Mouse (Mus musculus) hindbrain, embryonic 10.5 days (tissue): ENCODE measurements around the gene Prss16. TPM values are rescaled to one million over a fixed set of nuclear protein-coding genes. Genes with fewer than 3 reads are reported as not detected.
A peak's percentile ranks its signal among the peaks of the same experiment; 100 is the strongest.

Experiments used
- DNase-seq: peaks from one replicate; pipeline ENCODE4 v3.0.0-alpha.2; 2017; ENCODE audit warnings: low spot score
- H3K27ac ChIP-seq: fragments of 300-500 bp; sonication (generic); 2 replicates; pipeline ENCODE4 v1.5.1; 2016; ENCODE audit warnings: mild to moderate bottlenecking, moderate library complexity
- H3K27me3 ChIP-seq: fragments of 300-500 bp; sonication (generic); 2 replicates; pipeline ENCODE4 v1.6.1; 2016; ENCODE audit warnings: mild to moderate bottlenecking; ENCODE audit not compliant: poor library complexity, insufficient read depth, severe bottlenecking
- H3K36me3 ChIP-seq: fragments of 300-500 bp; sonication (generic); 2 replicates; pipeline ENCODE4 v1.6.1; 2016; ENCODE audit warnings: mild to moderate bottlenecking, moderate library complexity
- H3K4me1 ChIP-seq: fragments of 300-500 bp; sonication (generic); replicated peaks from 2 replicates; pipeline ENCODE4 v1.6.1; 2016; ENCODE audit warnings: mild to moderate bottlenecking
- H3K4me3 ChIP-seq: fragments of 300-500 bp; sonication (generic); 2 replicates; pipeline ENCODE4 v1.5.1; 2016; ENCODE audit warnings: mild to moderate bottlenecking, moderate library complexity
- H3K9me3 ChIP-seq: fragments of 300-500 bp; sonication (generic); 2 replicates; pipeline ENCODE4 v1.6.1; 2016; ENCODE audit warnings: mild to moderate bottlenecking, moderate library complexity
- WGBS: fragments of 180-500 bp; shearing (Covaris S2); methylation state at CpG from one replicate; pipeline ENCODE4 v1.1.7; 2016; 5-methylcytosine and 5-hydroxymethylcytosine counted together
- polyA plus RNA-seq: library from polyadenylated mRNA; unstranded; fragments of >200 nt; fragmentation: Nextera tagmentation; extraction: Ambion mirVana; gene quantifications from 2 replicates; pipeline ENCODE4 v1.2.1, GENCODE M21; 2016

Prss16 gene
- polyA plus RNA-seq, 1 experiment from 2014 or later = 0.18 TPM

DNA sequence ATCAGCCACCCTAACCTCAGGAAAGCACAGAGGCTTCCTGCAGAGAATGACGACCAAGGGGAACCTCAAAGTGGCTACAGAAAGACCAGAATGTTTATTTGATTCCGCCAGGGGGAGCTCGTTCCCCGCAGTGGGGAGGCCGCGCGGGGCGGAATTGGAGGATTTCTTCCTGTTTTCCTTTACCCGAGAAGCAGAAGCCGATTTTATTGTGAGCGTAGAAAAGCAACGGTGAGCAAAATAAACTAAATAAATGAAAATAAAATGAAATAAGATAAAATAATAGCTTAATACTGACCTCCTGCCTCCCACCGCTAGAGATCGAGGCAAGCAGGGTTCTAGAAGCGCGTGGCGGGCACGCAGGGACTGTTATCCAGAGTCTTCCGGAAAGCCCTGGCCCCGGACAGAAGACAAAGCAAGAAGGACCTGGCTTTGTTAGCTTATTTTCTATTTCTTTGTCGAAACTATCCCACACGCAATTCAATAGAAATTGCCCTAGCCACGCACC lies 35.3 kb downstream of the Prss16 start:
- H3K27me3 ChIP-seq = peaks cover 21% of the 10 kb centered on the region
- H3K27ac ChIP-seq = peak overlapping the region; percentile 95
- DNase-seq = peak; percentile 90
- WGBS = under 1% methylated on average over 23 of the region's 23 CpGs
- no peaks in the 10 kb centered on the region for H3K36me3 ChIP-seq
- no peaks in the 10 kb centered on the region for H3K9me3 ChIP-seq
- no peaks in the 10 kb centered on the region for H3K4me1 ChIP-seq
- H3K4me3 ChIP-seq = peak overlapping the region; percentile 66

GRCm38 (mm10) chr13:21971641-21972040 lies 37.9 kb downstream of the Prss16 start:
- DNase-seq = no peak
- Histone ChIP-seq H3K4me1 (no peaks in the 10 kb centered on the region), H3K4me3 (no peak overlapping the region), H3K27ac (no peak overlapping the region), H3K36me3 (no peaks in the 10 kb centered on the region), H3K9me3 (no peaks in the 10 kb centered on the region), H3K27me3 (peaks cover 4% of the 10 kb centered on the region; the same call in 1 of the 2 replicates)
- WGBS = 30% methylated on average over 3 of the region's 3 CpGs

DNA sequence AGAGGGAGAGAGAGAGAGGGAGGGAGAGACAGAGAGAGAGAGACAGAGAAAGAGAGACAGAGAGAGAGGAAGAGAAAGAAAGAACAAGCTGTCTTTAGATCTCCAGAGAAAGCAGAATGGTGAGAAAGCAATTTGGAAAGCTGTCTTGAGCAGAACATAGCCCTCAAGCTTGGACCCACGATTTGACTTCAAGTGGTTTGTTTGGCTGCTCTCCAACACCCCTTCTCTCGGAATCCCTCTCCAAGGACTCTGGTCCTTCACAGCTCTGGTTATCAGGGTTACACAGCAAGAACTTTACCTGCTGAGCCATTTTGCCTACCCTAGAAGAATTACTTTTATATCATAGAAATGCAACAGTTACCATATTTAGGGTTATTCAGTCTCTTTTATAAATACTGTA lies 39.7 kb downstream of the Prss16 start:
- Histone ChIP-seq H3K4me1 (no peaks in the 10 kb centered on the region), H3K4me3 (no peak overlapping the region), H3K27me3 (no peaks in the 10 kb centered on the region), H3K36me3 (no peaks in the 10 kb centered on the region), H3K27ac (no peak overlapping the region), H3K9me3 (no peaks in the 10 kb centered on the region)
- WGBS = 52% methylated on average over 2 of the region's 2 CpGs
- no peak for DNase-seq

DNA sequence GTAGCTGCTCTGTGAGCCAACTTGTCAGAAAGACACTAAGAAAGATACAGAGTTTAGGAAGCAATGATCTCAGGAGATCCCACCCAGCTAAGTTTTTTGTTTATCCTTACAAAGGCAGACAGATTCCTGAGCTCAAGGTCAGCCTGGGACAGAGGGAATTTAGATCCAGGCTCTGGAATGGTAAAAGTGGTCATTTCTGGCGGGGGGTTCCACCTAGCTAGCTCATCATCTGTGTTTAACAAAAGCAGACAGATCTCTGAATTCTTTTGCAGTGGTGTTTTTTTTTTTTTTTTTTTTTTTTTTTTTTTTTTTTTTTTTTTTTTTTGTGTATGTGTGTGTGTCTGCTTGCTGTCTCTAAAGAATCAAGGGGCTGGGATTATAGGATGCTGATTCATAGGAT lies 40.3 kb downstream of the Prss16 start:
- no peak overlapping the region for H3K4me3 ChIP-seq
- DNase-seq = no peak
- 46% methylated on average over 1 of the region's 1 CpGs for WGBS

More for the DNA sequence above, 40.3 kb downstream of the Prss16 start:
- Histone ChIP-seq H3K36me3 (peaks cover 3% of the 10 kb centered on the region; the same call in 1 of the 2 replicates), H3K27me3 (no peaks in the 10 kb centered on the region), H3K4me1 (no peaks in the 10 kb centered on the region), H3K27ac (no peak overlapping the region), H3K9me3 (no peaks in the 10 kb centered on the region)

Other genes with a start within 250 kb of the Prss16 start
- gene Hist1h1b, start 229.1 kb downstream of the Prss16 start, polyA plus RNA-seq = 39.0 and 41.1 TPM in 2 replicates
- gene Hist1h3i, start 226.4 kb downstream of the Prss16 start, polyA plus RNA-seq = 112 and 120 TPM in 2 replicates
- gene Hist1h2an, start 222.5 kb downstream of the Prss16 start, polyA plus RNA-seq = 9.9 and 11.4 TPM in 2 replicates
- gene Hist1h2bp, start 222.3 kb downstream of the Prss16 start, polyA plus RNA-seq = 2.4 and 3.3 TPM in 2 replicates
- gene Hist1h2bq, start 199.5 kb downstream of the Prss16 start, polyA plus RNA-seq = 18.9 and 20.9 TPM in 2 replicates
- gene Hist1h2ao, start 199.3 kb downstream of the Prss16 start, polyA plus RNA-seq = 2.3 TPM in 1 of 2 replicates, not detected in the other
- not detected in 2 replicates for gene Hist1h4m, start 198.0 kb downstream of the Prss16 start, polyA plus RNA-seq
- gene Hist1h4n, start 177.5 kb downstream of the Prss16 start, polyA plus RNA-seq = 9.7 and 10.0 TPM in 2 replicates
- gene Hist1h2ap, start 176.2 kb downstream of the Prss16 start, polyA plus RNA-seq = 6,234 and 6,449 TPM in 2 replicates
- 19.3 and 21.2 TPM in 2 replicates for gene Hist1h2br, start 176.0 kb downstream of the Prss16 start, polyA plus RNA-seq
- gene Zfp184, start 64.6 kb downstream of the Prss16 start, polyA plus RNA-seq = 20.6 and 24.7 TPM in 2 replicates
- 0.07 TPM in 1 of 2 replicates, not detected in the other for gene Pom121l2, start 28.5 kb downstream of the Prss16 start, polyA plus RNA-seq
- gene Hist1h2ah, start 25.8 kb upstream of the Prss16 start, polyA plus RNA-seq = 5.5 and 11.0 TPM in 2 replicates
- 6.6 and 6.9 TPM in 2 replicates for gene Hist1h2bk, start 26.1 kb upstream of the Prss16 start, polyA plus RNA-seq
- 33.6 and 41.8 TPM in 2 replicates for gene Hist1h4i, start 31.6 kb upstream of the Prss16 start, polyA plus RNA-seq
- gene Hist1h2ag, start 33.2 kb upstream of the Prss16 start, polyA plus RNA-seq = 63.1 and 65.4 TPM in 2 replicates
- 12.6 and 15.5 TPM in 2 replicates for gene Hist1h2bj, start 33.5 kb upstream of the Prss16 start, polyA plus RNA-seq
- not detected in 2 replicates for gene Vmn1r188, start 74.7 kb upstream of the Prss16 start, polyA plus RNA-seq
- gene Vmn1r189, start 96.1 kb upstream of the Prss16 start, polyA plus RNA-seq = not detected in 2 replicates
- not detected in 2 replicates for gene Vmn1r191, start 174.2 kb upstream of the Prss16 start, polyA plus RNA-seq
- gene Vmn1r192, start 181.4 kb upstream of the Prss16 start, polyA plus RNA-seq = not detected in 2 replicates
- not detected in 2 replicates for gene Vmn1r193, start 213.4 kb upstream of the Prss16 start, polyA plus RNA-seq
- gene Vmn1r194, start 234.5 kb upstream of the Prss16 start, polyA plus RNA-seq = not detected in 2 replicates